Mouse (Mus musculus) c-Kit-negative CD71-positive TER-119-positive erythroid progenitor cells, embryonic 14.5 days (primary cell): ENCODE measurements around the gene Jag1.

Experiments used
- DNase-seq: peaks from one replicate; pipeline ENCODE4 v3.0.0-alpha.2; 2013; ENCODE audit warnings: low read depth, low spot score

Gene Jag1

DNA sequence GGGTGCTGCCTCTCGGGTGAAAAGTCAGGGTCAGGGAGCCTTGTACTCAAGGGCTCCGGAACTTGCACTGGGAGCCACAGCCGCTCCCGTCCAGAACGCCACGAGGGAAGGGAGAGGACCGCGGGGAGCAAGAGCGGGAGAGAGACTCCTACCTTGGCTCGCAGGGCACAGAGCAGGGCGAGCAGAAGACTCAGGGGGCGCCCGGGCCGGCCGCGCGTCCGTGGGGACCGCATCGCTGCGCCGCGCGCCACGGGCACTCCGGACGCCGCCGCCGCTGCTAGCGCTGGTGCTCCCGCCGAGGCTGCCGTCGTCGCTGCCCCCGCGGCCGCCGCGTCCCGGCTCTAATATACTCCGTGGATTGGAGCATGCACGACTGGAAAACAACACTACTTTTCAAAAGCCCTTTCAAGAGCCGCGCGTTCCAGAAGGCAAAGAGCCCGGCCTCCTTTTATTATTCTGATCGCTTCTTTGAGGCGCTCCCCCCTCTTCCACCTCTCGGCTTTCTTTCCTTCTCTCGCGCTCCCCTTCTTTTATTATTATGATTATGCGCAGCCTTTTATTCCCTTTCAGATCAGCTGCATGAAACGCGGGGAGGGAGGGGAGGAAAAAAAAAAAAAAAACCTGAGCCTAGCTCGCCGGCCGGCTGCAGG lies at the start of gene Jag1:
Gene Jag1, minus strand, starts transcription at position 620 of the 650 bp plus-strand sequence.
- DNase-seq, result no peak

DNA sequence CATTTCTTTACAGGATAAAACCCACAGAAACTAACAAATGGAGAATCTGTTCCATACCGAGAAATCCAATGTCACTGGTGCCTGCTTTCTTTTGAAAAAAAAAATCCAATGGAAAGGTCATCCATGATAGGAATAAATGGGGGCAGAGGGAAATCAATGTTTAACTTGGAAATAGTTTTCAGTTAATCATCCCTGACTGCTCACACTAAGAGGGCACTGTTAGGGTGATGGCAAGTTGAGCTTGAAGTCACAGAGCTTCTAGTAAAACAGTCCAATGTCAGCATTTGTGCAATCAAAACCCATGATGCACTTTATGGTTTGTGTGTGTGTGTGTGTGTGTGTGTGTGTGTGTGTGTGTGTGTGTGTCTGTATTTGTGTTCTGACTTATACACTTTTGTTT lies 39.6 kb upstream of the Jag1 start:
- DNase-seq, result no peak

DNA sequence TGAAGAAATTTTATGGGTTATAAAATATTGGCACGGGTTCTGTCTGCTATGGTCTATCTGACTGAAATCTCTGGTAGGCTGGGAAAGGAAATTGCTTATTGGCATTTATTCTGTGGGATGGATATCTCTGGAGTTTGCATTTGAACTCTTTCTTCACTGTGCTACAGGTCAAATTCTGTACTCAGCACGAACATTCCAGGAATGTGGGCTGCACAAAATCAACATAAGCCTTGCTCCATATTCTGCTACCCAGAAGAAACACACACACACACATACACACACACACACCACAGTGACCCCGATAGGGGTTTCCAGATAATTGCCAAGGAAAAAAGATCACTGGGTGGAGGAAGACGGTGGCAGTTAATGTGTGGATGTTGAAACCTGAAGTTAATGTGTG lies 37.4 kb upstream of the Jag1 start:
- DNase-seq, result no peak

DNA sequence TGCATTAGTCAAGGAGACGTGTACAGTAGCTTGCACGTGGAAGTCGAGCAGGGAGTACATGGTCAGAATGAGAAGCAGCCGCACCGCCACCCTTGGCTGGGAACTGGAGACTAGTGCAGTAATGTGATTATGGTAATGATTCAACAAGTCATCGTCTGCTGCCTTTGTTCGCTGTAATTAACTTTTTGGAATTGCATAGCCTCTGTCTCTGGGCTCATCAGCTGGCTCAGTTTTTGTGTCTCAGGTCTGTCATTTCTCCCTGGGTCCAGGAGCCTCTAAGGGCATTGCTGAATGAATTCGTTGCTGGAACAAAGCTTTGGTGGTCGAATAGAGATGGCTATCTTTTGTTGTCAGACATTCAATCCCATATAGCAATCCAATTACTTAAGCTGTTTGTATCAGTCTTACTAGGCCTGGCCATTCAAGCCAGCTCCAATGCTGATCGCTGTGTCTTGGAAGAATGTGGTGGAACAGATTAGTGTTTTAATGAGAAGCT lies 36.8 kb upstream of the Jag1 start:
- no peak for DNase-seq

DNA sequence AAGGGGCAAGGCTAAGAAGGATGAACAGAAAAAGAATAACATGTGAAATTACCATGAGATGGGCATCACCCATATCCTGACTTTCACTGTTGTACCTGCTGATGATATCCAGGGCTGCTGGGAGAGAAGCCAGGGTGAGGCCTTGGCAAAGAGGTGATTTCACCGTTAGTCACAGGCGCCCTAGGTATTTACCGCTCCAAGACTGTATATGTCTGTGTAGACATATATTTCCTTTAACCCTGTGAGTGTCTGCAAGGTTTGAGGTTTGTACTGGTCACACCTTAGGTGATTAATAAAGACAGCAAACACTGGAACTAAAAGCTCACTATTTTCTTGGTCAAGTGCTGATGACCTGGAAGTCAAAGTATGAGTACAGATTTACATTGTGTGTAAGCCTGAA lies 34.5 kb upstream of the Jag1 start:
- DNase-seq, result no peak

DNA sequence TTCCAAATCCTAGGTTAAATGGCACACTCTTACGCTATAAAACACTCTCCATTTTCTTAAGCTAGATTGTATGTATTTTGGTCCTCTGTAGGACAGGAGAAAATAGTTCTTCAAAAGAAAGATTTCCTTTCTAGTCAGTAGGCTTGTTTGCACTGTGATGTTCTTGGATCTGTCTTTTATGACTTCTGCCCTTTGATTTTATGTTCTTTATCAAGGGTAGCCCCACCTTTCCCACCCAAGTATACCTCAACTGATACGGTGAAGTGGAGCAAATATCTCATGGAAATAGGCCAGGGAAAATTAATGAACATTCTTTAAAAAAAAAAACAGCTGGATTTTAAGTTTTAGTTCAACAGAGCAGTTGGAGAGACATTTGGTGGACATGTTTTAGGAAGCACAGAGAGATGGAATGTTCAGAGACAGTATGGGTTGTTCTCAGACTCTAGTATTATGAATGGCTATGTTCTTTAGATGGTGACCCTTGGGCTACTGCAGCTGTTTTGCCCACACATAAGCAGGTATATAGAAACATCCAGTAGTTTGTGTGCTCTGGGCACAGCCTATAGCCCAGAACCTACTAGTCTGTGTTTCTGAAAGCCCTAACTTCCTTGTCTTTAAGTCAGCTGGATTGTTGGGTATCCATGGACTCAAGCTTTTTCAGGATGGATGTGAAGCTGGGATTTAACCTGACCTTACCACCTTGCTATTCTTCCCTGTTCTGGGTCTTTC lies 30.7 kb upstream of the Jag1 start:
- no peak for DNase-seq

DNA sequence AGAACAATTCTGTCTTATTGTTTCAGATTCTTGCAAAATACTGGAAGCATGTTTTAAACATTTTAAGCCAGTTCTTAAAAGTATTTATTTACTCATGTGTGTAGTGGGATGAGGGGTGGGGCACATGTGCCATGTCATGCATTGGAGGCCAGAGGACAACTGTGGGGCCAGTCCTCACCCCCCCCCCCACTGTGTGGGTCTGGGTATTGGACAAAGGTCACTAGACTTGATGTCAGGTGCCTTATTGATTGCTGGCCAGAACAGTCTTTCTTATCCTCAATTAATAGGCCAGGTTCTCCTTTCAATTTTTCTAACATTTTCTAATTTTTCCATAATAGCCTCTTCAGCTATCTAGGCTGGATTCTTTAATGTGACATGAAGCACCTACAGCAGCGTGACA lies 21.6 kb upstream of the Jag1 start:
- DNase-seq, result no peak

DNA sequence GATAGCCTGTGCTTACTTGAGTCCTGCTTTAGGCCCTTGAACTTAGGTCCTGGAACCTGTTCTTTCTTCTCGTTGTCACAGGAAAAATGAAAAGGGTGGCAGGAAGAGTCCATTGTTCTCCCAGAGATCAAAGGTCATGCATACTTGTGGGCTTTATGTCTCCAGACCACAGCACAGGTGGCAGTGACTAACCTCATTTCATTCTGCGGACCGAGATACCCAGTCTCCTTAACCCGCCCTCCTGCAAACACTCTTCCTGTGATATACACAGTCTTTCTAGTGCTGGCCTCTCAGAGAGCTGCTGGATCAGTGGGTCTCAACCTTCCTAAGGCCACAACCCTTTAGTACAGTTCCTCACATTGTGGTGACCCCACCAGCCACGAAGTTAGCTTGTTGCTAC lies 17.6 kb upstream of the Jag1 start:
- no peak for DNase-seq

DNA sequence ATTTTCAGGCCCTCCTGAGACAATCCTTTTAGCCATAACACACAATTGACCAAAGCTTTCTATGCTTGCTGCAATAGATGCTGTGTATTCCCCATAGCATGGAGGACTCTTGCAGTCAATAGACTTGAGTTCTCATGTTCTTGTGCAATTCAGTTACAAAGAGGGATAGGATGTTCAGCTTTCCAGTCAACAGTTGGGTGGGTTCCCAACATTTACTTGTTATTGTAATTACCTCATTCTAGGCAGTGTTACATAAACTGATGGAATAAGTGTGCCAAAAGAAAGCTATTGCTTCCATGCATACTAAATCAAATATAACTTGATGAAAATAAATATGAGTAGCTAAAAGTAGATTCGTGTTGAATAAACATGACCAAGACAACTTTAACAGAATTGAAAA lies 8.4 kb upstream of the Jag1 start:
- DNase-seq, result no peak

DNA sequence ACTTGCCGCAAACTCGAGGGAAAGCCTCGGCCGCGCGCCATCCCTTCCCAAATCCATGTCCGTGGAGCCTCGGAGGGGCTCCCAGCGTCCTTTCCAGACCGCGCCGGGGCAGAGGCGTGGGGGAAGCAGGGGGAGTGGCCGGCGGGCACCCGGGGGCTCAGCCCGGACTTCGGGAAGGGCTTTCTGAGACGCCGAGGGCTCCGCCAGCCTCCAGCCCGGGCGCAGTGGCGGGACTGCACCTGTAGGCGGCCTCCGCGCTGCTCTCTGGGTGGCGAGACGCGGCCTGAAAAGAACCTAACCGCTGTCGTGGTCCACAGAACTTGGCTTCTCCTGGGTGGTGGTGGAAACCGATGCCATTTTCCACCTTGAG lies 862 bp upstream of the Jag1 start:
- DNase-seq, result no peak

DNA sequence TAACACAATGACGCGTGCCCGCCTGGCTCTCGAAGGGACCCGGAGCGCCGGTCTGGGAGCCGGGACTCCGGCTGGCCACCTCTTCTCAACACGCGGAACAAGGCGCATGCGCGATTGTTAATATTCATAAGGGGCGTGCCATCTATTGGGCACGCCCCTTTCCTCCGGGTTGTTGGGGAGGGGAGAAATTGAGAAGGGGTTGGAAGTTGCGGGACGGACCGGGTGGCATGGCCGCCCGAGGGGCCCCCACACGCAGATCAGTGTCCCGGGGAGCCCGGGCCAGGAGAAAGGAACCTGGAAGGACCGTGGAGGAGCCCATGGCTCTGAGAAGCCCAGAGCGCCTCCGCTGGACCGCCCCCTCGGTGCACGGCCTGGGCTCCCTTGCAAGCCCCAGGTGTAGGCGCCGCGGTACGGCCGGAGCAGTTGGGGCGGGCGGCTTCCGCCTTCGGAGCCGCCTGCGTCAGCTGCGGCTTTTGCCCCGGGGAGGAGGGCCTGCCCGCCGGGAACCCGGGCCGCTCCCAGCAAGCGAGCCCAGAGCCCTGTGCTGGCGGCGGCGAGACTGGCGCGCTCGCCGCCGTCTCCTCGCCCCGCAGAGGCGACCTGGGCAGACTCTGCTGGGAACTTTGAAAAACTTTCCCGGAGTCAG lies 354 bp upstream of the Jag1 start:
- no peak for DNase-seq

DNA sequence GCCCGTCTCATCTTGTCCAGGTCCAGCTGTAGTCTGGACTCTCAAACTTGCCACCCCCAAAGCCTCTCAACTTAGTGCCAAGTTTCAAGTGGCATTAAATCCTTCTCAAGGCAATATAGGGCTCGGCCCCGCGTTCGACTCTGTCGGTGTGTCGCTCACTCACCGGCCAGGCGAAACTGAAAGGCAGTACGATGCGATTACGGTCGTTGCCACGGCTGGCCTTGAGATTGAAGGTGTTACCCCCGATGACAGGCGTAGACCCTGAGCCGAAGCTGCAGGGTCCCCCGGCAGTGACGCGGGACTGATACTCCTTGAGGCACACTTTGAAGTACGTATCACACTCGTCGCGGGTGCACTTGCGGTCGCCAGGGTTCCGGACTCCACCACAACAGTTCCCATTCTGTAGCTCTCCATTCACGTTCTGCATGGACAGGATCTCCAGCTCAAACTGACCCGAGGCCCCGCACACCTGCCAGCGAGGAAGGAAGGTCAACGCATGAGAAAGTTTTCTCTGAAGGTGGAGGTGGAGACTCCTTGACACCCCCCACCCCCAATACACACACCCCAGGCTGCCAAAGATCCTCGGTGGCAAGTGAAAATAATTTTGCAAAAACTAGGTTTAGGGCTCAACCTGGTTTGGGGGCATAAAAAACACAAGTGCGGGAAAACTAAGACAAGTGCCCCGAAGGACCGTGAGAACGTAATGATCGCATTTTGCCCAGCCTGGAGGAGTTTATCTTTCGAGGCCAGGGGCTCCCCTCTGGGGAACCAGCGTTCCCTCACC lies 1.0 kb downstream of the Jag1 start:
- DNase-seq, result no peak

DNA sequence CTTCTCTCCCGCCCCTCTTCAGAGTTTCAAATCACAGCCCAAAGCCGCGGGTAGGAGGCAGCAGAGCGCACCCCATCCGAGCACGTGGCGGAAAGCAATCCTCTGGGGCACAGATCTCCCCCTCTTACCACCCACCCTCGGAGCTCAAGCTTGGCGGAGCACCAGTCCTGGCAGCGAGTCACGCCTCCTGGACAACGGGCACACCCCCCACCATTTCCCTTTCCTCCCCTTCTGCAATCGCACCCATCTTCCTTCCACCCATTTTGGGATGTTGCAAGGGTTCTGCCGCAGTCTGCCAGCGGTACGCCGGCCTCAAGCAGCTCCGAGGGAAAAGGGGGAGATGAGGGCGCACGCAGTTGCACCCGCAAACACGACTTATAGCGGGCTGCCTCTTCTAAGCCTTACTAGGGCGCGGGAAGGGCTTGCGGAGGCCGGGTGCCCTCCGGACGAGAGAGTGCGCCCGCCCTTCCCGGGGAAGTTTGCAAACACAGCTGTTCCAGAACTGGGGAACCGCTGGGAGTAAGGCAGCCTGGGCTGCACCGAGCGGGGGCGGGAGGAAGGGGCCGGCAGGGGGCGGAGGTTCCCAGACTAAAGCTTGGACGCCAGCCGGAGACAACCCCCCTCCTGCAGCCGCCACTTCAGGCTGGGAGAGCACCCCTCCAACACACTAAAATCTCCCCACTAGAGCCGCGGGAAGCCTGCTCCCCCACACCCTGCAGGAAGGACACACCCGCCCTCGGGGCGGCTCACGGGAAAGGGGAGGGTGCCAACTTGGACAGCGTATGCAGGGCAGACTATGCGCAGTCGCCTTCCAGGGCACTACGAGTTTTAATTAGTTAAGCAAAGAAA lies 2.0 kb downstream of the Jag1 start:
- DNase-seq, result no peak

DNA sequence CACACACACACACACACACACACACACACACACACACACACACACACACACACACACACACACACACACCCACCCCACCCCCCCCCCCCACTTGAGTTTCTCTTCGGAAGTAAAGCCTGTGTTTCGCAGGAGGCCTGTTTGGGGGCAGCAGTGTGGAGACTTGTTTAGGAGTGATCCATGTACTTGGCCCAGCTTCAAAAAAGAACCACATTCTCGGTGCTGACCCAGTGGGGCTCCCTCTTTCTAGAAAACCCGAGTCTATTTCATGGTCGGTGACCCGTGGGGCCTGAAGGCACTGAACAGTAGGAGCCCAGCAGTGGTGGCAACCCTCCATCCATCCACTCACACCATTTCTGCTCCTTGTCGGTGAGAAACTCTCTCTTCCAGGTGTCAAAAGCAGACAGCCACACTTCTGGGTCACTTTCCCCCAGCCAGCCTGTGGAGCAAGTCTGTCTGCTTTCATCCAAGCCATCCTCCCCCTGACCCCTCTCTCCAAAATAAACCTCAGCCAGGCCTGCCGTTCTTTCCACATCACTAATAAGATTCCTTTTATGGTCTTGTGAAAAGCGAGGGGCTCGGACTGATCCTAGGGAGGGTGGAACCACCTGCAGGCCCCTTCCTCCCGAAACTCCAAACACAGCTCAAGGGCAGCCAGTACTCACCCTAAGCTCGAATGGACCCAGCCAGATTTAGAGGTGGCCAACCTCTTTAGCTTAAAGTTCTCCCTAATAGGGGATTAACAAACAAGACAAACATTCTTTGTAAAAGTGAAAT lies 3.0 kb downstream of the Jag1 start:
- DNase-seq, result no peak

DNA sequence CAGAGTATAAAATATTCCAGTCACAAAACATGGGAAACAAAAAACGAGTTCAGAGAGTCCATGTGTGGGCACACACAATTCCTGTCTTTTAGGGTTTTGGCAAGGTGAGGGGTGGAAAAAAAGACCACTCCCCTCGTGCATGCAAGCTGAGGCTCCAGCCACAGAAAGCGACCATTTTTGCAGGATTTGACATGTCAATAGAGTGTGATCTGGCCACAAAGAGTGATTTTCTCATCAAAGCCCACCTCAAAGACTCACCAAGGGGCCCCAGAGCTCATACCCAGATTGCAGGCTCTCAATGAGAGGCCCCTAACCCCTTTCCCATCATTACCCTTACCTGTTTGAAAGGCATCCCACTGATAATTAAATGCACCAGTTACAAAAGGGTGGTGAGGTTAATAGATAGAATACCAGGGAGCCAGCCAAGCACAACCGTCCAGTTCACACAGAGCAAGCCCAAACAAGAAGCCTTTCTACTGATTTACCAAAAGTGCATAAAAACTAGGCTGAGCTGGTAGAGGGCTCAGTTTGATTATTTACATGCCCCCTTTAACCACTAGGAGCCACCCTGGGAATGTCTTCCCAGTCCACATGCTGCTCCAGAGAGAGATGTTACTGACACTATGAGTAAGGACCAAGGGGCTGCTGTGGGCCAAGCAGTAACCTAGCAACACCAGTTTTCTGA lies 6.1 kb downstream of the Jag1 start:
- DNase-seq, result no peak

DNA sequence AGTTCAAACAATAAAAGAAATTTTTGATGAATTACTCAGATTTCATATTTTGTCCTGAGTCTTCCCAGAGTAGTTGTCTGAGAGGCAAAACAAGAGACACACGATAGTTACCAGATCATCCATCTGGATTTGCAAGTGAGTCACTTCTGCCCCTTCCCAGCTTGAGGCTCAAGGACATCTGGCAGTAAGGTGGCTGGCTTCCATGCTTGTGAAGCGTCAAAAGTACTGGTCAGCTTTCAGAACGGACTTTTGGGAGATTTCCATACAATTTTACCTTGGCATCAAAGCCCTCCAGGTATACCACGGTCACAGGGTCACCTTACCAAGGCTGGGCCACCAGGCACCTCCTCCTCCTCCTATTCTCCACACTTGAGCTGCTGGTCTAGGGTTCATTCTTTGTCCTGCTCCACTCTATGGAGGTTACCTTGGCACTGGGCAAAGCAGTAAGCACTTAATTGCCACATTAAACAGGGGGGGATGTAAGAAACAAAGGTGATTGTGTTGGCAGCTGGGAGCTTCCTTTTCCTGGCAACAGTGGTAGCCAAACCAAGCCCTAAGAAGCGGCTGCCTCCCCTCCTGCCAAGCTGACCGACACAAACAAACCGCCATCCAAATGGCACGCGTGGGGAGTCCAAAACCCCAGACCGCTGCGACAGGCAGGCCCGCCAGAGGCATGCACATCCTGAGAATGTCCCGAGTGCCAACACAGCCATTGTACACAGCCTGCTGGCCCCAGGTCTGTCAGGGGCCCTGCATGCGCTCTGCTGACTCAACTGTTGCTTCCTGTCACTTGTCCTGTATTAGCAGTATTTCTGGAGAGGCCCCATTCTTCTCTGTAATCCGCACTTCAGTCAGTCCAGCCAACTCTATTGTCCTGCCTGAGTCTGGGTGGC lies 6.9 kb downstream of the Jag1 start:
- no peak for DNase-seq

DNA sequence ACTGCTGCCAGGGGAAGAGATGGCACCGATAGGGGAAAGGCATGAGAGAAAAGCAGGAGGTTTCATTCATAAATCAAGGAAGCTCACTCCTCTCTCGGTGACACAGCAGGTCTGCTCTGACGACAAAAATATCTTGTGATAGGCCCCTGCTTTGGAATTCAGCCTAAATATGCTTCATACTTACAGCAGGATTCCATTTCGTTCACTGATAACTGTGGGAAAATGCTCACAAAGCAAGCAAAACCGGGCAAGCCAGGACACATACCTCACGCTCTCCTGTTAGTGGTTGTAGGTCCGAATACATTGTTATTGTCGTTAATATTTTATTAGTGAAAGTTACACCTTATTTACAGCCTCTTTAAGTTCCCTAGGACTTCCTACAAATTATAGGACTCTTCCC lies 8.5 kb downstream of the Jag1 start:
- DNase-seq, result no peak

DNA sequence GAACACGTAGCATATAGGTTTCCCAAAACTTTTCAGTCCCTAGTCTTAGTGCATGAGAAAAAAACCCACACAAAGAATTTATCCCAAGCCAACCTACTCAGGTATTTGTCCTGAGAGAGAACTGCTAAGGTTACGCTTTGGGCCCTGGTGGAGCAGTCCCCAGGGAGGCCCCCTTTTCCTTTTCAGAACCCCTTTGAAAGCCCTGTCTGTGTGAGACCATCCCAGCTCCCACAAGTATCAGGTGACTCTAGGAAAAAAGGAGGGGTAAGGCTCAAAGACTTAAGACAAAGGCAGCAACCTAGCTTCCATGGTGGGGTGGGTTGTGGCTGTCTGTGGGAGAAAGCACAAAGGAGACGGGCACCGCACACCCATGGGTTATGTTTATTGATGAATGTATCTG lies 9.2 kb downstream of the Jag1 start:
- DNase-seq, result no peak

DNA sequence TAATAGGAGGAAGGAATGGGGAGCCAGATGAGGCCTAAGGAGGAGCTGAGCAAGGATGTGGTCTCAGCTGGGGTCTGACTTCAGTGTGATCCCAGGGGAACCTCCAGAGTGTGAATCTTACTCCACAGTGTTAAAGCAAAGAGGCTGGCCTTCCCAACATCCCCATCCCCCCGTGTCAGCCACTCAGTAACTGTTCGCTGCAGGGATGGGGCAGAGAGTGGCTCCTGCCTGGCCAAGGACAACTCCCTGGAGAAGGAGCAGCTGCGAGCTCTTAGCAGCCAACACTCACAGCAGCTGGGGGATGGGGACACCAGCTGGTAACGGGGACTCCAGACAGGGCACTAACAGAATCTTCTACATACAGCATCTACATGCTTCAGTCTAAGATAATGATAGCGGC lies 15.4 kb downstream of the Jag1 start:
- DNase-seq, result no peak
